Mouse (Mus musculus): ENCODE measurements around the gene Sox6.

Sox6 gene

DNA sequence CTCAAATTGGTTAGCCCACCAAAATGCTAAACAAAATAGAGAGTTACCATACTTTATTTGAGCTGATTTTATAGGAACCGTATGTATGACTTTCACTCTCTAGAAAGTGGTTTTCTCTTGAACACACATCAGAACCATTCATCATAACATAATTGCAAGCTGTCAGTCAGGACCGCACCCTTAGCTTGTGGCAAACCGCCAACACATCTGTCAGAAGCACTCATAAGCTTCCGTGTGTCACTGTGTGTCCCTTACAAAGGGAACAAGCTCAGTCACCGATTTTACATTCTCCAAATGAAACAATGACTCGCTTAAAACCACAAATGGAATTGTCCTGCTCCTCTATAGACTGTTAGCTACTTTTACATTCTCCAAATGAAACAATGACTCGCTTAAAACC, 304.5 kb downstream of the Sox6 start:
- peak; percentile 13 for DNase-seq

DNA sequence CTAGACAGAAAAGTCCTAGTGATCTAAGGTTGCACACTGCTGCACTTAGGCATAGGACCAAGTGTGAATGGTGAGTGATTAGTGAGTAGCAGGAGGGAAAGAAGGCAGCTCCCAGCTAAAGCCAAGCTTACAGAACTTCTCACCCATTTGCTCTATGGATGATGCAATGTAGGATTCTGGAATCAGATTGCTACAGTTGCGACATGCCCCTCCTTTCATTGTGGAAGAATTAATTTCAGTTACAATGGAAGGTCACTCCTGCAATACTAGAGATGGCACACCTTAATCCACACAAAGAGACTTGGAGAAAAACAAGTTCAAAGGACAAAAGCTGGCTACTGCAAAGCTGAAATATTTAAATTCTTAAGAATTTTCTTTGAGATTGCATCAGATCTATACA, 305.8 kb downstream of the Sox6 start:
- no peak for DNase-seq

DNA sequence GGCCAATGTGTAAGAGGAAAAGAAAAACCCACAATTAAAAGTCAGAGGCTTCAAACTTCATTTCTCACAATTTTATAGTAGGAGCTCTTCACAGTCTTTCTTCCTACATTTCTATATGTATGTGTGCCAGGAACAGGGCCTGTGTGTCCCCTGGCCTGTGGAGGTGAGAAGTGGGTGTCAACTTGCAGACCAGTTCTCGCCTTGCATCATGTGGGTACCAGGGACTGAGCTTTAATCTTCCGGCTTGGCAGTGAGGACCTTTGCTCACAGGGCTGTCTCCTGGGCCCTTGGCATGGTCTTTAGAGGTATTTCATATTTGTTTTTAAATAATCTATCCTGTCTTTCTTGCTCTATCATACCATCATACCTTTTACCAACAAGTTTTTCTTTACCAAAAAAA, 311.8 kb downstream of the Sox6 start:
- no peak for DNase-seq

DNA sequence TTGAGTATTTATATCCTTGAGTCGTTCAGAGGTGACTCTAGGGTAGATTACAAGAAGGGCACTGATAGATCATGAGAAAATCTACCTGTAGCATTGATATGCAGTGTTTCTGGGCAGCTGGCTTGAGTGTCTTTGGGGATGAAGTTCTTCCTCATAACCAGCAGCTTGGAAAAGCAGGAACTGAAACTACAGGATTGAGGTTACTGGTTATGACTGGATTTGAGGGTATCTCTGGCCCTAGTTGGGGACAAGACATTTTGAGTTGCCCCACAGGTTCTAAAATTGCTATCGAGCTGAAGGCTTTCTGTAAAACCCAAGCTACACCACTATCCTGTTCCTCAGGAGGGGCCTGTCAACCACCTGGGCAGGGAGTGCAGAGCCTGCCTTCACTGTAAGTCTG, 314.2 kb downstream of the Sox6 start:
- DNase-seq: no peak

DNA sequence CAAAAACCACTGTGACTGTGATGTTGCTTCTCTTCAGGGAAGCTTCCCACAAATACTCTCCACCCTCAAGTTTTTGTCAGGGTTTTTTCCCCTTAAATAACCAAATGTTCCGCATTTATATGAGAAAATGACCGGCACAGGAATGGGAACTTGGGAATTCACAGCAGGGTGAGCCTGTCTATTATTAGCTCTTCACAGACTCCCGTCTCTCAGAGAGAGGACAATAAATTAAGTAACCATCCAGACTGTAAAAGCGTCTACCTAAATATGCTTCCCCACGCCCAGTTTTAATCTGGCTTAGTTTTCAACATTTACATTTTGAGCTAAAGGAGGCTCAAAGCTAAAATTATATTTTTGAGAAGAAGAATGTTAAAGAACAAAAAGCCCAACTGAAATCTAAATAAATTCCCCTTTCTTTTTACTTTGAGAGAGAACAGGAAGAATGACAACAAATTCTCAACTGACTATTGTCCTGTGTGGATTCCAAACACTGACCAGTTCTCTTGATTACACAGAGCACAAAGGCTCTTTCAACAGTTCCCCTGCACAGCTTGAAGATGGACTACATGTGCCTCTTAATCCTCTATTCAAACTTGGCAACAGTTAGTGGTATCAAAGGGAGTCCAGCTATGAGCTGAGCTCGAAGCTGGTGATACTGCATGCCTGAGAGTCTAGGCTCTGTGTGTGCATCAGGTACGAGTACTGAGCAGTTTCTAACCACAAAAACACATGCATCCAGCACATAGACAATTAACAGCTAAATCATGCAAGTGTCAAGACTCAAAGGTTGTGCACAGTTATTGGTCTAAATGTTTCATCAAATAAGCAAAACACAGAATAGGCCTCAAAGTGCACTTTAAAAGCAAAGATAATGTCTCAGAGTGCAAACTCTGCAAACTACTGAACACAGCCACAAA, 316.7 kb downstream of the Sox6 start:
- DNase-seq: no peak

DNA sequence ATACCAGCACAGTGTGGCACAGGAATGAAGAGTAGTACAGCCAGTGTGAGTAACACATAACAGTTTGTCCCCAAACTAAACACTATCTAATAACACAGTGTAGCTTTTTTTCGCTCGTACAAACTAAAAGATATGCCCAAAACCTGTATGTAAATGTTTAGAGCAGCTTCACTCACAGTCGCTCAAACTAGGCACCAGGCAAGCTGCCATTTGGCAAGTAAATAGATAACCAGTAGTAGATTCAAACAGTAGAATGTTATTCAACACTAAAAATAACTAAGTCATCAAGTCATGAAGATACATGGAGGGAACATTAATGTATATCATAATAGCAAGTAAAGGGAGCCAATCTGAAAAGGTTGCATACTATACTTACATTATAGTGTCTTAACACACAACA, 318.8 kb downstream of the Sox6 start:
- DNase-seq: no peak

DNA sequence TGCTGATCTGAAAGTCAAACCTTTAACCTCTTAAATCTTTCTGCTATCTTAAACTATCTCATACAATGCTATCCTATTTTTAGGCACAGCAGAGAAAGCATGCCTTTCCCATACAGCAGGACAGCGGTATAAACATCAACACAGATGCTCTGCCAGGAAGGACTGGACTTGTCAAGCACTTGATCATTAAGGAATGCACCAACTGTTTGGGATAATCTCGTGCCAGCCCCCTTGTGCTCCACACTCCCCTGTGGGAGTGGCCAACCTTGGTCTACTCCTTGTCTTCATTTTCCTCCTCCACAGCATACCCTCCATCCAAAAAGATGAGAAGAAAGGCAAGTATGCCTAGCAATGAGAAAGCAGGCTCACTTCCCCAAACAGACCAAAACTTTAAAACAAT, 332.5 kb downstream of the Sox6 start:
- DNase-seq: peak; percentile 19

DNA sequence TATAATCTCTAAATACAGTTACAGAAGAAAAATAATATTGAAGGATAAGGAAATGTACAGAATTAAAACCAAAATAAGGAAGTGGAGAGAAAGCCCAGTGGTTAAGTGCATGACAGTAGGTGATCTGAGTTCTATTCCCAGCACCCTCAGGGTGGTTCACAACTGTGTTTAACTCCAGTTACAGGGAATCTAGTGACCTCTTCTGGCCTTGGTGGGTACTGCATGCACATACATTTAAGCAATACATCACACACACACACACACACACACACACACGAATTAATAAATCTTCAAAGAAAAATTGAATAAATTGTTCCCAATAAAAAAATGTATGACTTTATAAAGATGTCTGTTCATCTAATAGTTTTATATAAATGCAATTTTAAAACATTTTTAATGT, 340.5 kb downstream of the Sox6 start:
- DNase-seq: no peak

DNA sequence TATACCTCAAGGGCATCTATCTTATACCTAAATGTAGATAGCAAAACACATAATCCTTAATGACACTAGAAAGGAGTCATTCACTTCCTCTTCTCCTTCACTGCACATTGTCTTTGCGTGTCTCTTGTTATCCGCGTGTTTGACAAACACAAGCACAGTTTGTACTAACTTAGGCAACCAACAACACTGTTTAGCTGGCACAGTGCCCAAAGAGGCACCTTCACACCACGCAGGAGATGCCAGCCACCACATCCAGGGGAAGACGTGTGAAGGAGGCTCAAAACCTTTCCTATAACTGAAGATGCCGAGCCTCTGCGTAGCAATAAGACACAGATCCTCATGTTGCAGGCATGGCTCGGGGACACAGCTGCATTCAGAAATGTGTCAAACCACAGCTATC, 345.4 kb downstream of the Sox6 start:
- DNase-seq: no peak

DNA sequence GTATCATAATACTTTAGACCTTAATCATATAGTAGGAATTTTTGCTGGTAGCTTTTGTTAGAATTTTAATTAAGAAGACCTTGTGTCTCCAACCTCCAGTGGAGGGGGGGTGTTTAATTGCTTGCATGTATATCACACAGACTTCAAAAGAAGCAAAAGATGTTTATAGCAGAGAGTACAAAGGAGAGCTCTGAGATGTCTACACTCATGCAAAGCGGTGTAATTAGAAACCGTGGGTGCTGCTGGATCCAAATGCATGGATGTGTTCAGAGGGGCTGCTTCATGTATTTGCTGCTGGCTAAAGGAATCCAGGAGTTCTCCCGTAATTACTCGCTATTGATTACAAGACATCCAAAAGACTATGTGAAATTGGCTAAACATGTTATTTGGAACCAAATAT, 347.5 kb downstream of the Sox6 start:
- no peak for DNase-seq

DNA sequence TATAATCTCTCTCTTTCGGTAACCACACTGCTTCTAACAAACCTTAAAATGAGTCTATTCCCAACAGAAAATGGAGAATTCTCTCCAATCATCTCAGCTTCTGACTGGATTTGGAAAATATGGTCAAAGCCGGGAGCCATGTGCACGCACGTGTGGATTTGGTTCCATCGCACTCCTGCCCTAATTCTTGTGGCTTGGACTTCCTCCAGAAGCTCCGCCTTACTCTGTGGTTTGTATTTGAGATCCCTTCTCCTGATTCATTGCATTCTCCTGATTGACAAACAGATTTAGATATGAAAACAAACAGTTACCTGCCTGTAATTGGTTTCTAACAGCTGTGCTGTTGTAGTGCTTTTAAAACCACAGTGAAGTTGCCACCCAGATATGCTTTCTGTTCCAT, 351.9 kb downstream of the Sox6 start:
- peak; percentile 20 for DNase-seq

DNA sequence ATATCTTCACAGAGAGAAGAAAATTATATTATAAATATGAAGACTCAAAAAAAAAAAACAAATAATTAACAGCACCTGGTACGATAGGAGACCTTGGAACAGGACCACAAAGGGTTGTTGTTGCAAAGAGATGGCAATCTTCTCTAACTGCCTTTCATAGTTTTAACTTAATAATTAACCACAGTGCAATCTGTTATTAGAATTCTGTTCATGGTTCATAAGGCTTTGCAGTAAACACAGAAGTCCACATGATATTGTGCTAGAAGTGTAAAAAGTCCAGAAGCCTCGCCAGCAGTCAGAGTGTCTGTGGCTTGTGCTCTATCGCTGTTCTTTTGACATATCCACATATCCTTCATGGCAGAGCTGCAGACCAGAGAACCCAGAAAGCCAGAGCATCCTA, 354.5 kb downstream of the Sox6 start:
- no peak for DNase-seq

DNA sequence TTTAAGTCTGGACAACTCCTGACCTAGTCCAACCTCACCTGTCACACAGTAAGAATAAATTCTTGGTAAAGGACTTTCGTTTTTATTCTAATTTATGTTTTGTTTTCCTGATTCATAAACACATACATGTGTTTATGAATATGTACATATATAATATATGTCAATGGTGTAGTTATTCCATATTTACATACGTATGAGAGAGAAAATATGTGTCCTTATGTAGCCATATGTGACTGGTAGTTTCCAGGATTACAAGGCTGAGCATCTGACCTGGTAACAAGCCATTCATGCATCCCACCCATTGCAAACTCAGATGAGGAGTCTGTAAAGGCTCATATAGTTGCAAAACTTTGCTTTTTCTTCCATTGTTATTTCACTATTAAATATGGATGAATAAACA, 366.8 kb downstream of the Sox6 start:
- no peak for DNase-seq

DNA sequence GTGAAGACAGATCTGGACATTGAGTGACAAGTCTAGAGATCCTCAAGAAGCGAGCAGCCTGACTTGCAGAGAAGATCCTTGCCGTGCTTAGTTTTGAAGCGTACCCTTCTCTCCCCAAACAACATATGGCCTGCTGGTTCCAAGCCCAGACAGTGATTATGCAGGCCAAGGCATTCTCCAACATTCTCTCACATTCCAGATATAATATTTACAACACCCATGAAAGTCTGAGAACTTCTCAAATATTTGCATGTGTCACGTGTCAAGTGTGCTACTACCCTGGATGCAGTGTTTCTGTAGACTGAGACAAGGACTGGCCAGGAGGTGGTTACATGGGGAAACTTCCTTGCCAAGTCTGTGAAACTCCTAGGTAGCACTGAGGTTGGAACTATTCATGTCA, 367.3 kb downstream of the Sox6 start:
- peak; percentile 4 for DNase-seq

DNA sequence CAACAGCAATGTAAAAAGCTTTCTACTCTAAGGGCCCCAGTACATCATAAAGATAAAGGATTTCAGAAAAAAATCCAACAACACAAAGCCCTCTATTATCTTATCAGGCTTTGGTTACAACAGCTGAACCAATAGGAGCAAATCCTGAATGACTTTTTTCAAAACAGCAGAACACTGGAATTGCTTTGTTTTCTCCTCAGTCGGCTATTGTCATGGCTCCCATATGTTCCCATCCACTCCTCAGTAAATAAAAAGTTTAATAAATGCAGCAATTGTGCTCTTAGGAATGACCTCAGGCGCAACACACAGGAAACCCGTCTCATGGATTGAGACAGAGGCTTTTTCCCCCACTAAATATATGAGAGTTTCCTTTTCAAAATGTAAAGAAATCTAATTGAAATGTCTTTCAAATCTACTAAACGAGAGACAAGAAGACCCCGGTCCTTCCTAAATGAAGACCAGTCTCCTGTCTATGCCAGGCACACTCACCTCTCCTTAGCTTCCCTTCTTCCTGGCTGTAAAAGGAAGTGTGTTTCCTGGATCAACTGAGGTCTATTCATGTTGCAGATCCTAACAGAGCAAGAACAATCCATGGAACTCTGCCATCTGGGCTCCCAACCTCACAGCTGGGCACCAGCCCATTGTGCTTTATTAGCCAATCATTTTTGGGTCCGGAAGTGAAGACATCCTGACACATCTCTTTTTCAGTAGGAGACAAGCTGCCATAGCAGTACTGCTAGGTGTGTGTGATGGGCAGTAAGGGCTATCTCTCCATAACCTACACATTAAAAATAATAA, 369.2 kb downstream of the Sox6 start:
- DNase-seq: peak; percentile 15

DNA sequence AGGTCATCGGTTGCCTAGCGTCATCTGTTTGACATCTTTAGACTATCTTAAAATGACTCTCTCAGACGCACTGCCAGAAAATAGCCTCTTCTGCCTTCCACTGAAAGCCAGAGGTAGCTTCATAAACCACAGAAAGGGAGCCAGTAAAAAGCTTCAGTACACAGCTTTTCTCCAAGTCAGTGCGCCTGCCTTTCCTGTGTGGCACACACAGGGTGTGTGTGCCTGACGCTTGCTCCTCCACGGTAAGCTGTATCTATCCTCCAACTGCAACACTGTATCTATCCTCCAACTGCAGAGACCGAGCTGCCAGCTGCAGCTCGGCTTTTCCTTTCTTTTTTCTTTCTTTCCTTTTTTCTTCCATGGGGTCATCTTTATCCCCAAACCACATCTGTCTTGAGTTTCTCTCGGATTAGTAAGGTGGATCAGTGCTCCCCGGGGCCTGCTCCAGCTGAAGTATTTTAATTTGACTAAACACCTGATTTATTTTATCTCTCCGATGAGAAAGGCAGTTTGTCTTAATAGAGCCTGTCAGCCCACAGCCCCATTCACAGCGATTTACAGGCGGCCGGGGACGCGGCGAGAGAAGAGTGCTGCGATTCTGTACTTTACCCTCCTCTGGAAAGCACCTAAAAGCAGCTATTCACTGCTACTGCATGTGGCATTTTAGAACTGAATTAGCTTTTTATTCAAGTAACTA, 371.8 kb downstream of the Sox6 start:
- no peak for DNase-seq

DNA sequence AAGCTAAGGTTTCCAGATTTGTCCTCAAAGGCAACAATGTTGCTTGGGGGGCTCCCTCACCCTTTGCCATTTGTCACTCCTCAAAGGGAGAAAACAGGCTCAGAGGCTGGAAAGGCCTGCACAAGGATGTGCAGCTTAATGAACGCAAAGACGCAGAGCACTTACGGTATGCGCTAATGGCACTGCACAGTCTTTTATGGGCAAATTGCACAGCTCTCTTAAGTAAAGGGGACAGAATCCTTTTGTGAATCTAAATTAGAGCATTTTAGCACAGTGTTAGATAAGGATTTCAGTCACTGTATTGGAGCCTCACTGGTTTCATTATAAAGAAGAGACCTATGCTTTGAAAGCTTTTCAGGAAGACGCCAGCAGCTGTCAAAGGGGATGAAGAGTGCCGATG, 375.2 kb downstream of the Sox6 start:
- DNase-seq: no peak

DNA sequence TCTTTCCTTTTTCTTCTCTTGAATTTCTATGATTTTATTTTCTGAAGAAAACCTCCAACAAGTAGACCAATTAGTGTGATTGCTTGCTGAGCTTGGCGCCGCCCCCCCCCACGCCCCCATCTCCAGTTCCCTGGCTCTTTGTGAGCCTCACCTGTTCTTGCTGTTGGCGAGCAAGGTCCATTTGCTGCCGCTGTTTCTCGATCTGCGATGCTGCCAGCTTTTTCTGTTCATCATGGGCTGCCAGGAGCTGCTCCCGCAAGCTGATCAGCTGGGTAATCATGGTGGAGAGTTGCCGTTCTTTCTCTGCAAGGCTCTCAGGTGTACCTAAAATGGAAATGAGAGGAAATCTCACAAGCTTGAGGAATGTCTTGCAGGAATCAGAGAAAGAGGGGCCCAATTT, 376.5 kb downstream of the Sox6 start:
- DNase-seq: no peak

DNA sequence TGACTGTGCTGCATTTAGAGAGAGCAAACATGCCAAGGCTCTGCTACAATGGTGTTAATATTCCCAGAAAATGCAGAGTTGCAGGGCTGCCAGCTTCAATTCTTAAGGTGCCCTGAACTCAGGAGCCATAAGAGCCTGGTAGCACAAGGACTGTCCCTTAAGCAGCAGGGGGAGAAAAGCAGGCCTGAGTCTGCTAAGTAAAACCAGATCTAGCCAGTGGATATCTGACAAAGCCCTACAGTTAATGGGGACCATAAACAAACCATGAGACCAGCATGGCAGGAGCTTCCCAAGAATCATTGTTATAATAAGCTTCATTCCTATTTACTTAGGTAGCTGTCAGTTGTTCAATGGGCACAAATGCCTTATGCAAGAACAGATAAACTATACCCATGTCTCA, 391.9 kb downstream of the Sox6 start:
- no peak for DNase-seq

DNA sequence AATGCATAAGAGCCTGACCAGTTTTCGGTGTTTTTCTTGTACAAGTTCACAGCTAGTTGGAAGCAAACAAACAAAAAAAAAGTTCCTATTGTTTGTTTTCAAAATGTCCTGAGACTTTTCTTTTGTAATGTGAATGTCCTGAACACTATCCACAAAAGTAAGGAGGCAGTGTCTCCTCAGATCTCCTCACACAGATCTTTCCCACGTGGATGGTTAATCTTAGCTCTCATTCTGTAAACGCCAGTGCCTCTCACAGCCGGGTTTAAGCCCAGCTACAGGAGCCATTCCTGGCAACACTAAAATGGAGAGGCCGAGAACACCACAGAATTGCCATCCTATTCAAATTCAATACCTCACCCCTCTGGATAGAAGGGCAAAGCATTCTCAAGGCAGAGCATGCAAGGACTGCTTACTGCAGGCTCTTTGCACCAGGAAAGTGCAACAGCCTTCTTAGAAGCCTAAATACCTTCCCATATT, 392.6 kb downstream of the Sox6 start:
- DNase-seq: no peak

DNA sequence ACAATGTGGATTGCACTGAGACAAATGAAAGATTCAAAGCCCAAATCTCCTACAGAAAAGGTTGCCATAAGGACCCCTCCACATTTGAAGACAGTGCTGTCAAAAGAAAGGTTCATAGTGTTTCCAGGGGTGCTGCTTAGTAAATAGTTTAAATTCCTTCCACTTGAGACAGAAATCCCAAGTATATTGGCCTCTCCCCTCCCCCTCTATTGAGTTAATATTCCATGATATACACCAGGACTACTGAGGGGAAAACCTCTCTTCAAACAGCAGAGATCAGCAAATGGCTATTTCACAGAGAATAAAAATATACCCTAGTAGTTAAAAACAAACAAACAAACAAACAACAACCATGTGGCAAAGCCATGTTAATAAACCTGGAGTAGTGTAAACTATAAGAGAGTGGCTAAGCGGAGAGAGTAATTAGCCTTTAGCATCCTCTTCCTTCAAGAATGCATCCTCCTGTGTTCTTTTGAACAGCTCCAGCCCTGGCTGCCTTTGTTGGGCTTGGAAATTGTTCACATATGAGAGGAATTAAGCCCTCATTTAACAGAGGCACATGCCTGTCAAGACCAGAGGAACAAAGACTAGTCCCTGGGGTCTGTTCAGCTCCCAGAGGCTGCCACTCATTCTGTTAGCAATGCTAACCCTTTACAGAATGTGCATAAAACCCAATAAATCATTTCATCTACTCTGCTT, 393.2 kb downstream of the Sox6 start:
- no peak for DNase-seq

DNA sequence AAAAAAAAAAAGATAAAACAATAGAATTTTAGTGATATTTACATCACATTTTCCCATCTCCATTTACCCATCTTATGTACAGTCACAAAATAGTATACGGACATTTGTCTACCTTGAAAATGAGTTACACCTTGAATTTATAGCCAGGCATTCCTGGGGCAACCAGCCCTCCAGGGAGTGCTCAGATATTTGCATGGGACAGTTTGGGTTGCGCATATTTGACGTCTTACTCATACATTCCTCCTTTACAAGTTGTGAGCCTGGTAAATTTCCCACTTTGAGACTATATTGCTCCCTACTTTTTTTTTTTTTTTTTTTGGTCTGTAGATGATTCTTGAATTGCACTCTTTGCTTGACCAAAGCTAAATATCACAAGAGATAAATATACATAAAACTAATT, 407.9 kb downstream of the Sox6 start:
- DNase-seq: no peak

DNA sequence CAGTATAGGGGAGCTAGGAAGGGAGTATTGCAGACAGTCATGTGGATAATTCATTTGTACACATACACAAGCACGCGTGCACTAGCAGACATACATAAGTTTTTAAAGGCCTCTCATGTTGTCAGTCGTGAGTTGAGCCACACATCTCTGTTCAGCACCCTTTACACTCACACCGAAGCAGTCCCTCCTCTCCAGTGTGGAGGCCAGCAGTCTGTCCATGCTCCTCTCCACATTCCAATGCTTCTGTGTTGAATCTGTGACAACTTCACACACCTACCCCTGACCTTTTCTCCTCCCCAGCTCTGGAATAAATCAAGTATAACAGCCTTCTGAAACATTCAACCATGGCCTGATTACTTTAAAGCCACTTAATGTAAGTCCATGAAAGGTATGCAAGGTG, 408.3 kb downstream of the Sox6 start:
- DNase-seq: no peak

Data from lung, postnatal 36 days (tissue).